Comparison of ENCODE assay signal across 30 mouse cellular contexts in the genomic region with DNA sequence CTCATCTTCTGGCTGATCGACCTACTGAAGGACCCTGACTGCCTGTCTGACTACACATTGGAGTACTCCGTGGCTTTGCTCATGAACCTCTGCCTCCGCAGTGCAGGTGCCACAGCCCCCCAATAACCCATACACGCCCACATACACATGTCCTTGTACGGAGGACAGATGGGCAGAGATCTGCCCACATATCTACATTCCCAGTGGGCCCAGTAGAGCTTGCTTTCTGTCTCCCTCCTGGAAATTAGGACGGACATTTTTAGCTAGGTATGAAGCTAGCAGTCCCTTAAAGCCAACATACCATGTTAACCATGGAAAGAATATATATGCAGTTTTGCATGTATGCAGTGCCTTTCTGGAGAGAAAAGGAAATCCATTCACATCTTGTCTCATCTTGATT.
"Had no signal": no experiment of that assay in that cellular context is flagged by ENCODE, and none has a peak within 500 bp of the region (broad histone marks: within the 10 kb centered on the region; RNA-seq: fewer than 3 reads in every experiment).

No protein-coding gene starts in this region.

- H3K9me3 ChIP-seq: embryonic facial prominence, embryonic 10.5 days; embryonic facial prominence, embryonic 12.5 days; embryonic facial prominence, embryonic 13.5 days; embryonic facial prominence, embryonic 15.5 days; forebrain, embryonic 10.5 days; forebrain, embryonic 12.5 days; forebrain, embryonic 13.5 days; forebrain, embryonic 15.5 days had no signal

- H3K4me3 ChIP-seq: embryonic facial prominence, embryonic 10.5 days; embryonic facial prominence, embryonic 12.5 days; embryonic facial prominence, embryonic 13.5 days; embryonic facial prominence, embryonic 15.5 days; erythroblast, embryonic 14.5 days; forebrain, embryonic 10.5 days; forebrain, embryonic 12.5 days; forebrain, embryonic 13.5 days; forebrain, embryonic 15.5 days; gastrocnemius, adult 2 months; heart, adult 2 months had no signal

- H3K27ac ChIP-seq: embryonic facial prominence, embryonic 10.5 days; embryonic facial prominence, embryonic 12.5 days; embryonic facial prominence, embryonic 13.5 days; embryonic facial prominence, embryonic 15.5 days; forebrain, embryonic 10.5 days; forebrain, embryonic 12.5 days; forebrain, embryonic 13.5 days; forebrain, embryonic 15.5 days; gastrocnemius, adult 2 months; heart, adult 2 months had no signal

- H3K9ac ChIP-seq: embryonic facial prominence, embryonic 12.5 days; embryonic facial prominence, embryonic 13.5 days; embryonic facial prominence, embryonic 15.5 days; forebrain, embryonic 12.5 days; forebrain, embryonic 13.5 days; forebrain, embryonic 15.5 days; forebrain, postnatal 0 days had no signal

- H3K4me1 ChIP-seq: embryonic facial prominence, embryonic 10.5 days; embryonic facial prominence, embryonic 12.5 days; embryonic facial prominence, embryonic 13.5 days; embryonic facial prominence, embryonic 15.5 days; forebrain, embryonic 10.5 days; forebrain, embryonic 12.5 days; forebrain, embryonic 13.5 days; forebrain, embryonic 15.5 days had no signal

- H3K27me3 ChIP-seq: embryonic facial prominence, embryonic 12.5 days; embryonic facial prominence, embryonic 13.5 days; embryonic facial prominence, embryonic 15.5 days; forebrain, embryonic 12.5 days; forebrain, embryonic 13.5 days; forebrain, embryonic 15.5 days had no signal

- ATAC-seq: forebrain, embryonic 13.5 days; forebrain, embryonic 14.5 days; forebrain, embryonic 15.5 days; forebrain, embryonic 16.5 days; forebrain, postnatal 0 days had no signal

- H3K4me2 ChIP-seq: embryonic facial prominence, embryonic 12.5 days; embryonic facial prominence, embryonic 13.5 days; embryonic facial prominence, embryonic 15.5 days; forebrain, embryonic 12.5 days; forebrain, embryonic 13.5 days; forebrain, embryonic 15.5 days had no signal

- DNase-seq: cerebellum, adult 18-20 months; cerebellum, adult 2 months; cerebellum, adult 8-10 months; cerebellum, adult 9-10 months; cerebellum, adult 9-11 months; cerebellum, postnatal 10 days; cerebellum, postnatal 14 days; cerebellum, postnatal 25 days; cerebellum, postnatal 36 days; embryo, embryonic 11 days; forebrain, postnatal 0 days; gastrocnemius, adult 2 months; gastrocnemius, postnatal 10 days; gastrocnemius, postnatal 14 days; gastrocnemius, postnatal 25 days; gastrocnemius, postnatal 36 days; heart, adult 11 months; heart, adult 18-20 months; heart, adult 2 months had no signal
